Mouse (Mus musculus): ENCODE results near the gene Trip10. TPM values are rescaled to one million over a fixed set of nuclear protein-coding genes. Genes with fewer than 3 reads are reported as not detected.

The Trip10 gene
- polyA plus RNA-seq, 1 experiment from 2014 or later = 26.3 TPM

- 87% methylated on average over 10 of the region's 10 CpGs for WGBS
Measured at GRCm38 (mm10) chr17:57245311-57245929, 3.8 kb upstream of the Trip10 start.

GRCm38 (mm10) chr17:57246663-57247392, 2.4 kb upstream of the Trip10 start:
- H3K4me1 ChIP-seq (replicated peaks; ENCODE audit: control insufficient read depth, insufficient read depth, low read length) = peaks cover 8% of the 10 kb centered on the region; the same call in 1 of the 2 replicates
- ATAC-seq = no peak
- H3K27me3 ChIP-seq (replicated peaks; ENCODE audit: control insufficient read depth, insufficient read depth, low read length) = no peaks in the 10 kb centered on the region
- no peaks in the 10 kb centered on the region for H3K9me3 ChIP-seq (ENCODE audit: control insufficient read depth)
- H3K36me3 ChIP-seq (ENCODE audit: control insufficient read depth, insufficient read depth) = peaks cover 9% of the 10 kb centered on the region
- peak overlapping the region; percentile 80 for H3K4me2 ChIP-seq (replicated peaks; ENCODE audit: low read depth)
- peak overlapping the region; percentile 85 for H3K27ac ChIP-seq (ENCODE audit: low read depth, low read length)
- peak overlapping the region; percentile 88 for H3K4me3 ChIP-seq (ENCODE audit: low read depth, low read length)
- WGBS = 3% methylated on average over 18 of the region's 18 CpGs
- H3K9ac ChIP-seq (ENCODE audit: low read depth, low read length) = peak overlapping the region; percentile 68
- peak; percentile 66 for TF ChIP-seq CTCF (IDR thresholded peaks at IDR 0.05; ENCODE audit: low read depth)

More at GRCm38 (mm10) chr17:57245311-57245929, 3.8 kb upstream of the Trip10 start:
- no peak overlapping the region for H3K9ac ChIP-seq (ENCODE audit: low read depth, low read length)
- no peak overlapping the region for H3K4me2 ChIP-seq (replicated peaks; ENCODE audit: low read depth)
- no peaks in the 10 kb centered on the region for H3K4me1 ChIP-seq (replicated peaks; ENCODE audit: control insufficient read depth, insufficient read depth, low read length)
- no peaks in the 10 kb centered on the region for H3K27me3 ChIP-seq (replicated peaks; ENCODE audit: control insufficient read depth, insufficient read depth, low read length)
- ATAC-seq = no peak
- H3K4me3 ChIP-seq (ENCODE audit: low read depth, low read length) = no peak overlapping the region
- peaks cover 13% of the 10 kb centered on the region for H3K36me3 ChIP-seq (ENCODE audit: control insufficient read depth, insufficient read depth)
- H3K27ac ChIP-seq (ENCODE audit: low read depth, low read length) = no peak overlapping the region
- H3K9me3 ChIP-seq (ENCODE audit: control insufficient read depth) = no peaks in the 10 kb centered on the region
- no peak for TF ChIP-seq CTCF (IDR thresholded peaks at IDR 0.05; ENCODE audit: low read depth)

- peak overlapping the region; percentile 88 for H3K4me3 ChIP-seq (ENCODE audit: low read depth, low read length)
- H3K27ac ChIP-seq (ENCODE audit: low read depth, low read length) = peak overlapping the region; percentile 85
- peaks cover 6% of the 10 kb centered on the region; the same call in 1 of the 2 replicates for H3K36me3 ChIP-seq (ENCODE audit: control insufficient read depth, insufficient read depth)
- peak overlapping the region; percentile 68 for H3K9ac ChIP-seq (ENCODE audit: low read depth, low read length)
- no peak for TF ChIP-seq CTCF (IDR thresholded peaks at IDR 0.05; ENCODE audit: low read depth)
- H3K4me2 ChIP-seq (replicated peaks; ENCODE audit: low read depth) = peak overlapping the region; percentile 92
- under 1% methylated on average over 46 of the region's 46 CpGs for WGBS
- peaks cover 8% of the 10 kb centered on the region; the same call in 1 of the 2 replicates for H3K4me1 ChIP-seq (replicated peaks; ENCODE audit: control insufficient read depth, insufficient read depth, low read length)
- no peaks in the 10 kb centered on the region for H3K27me3 ChIP-seq (replicated peaks; ENCODE audit: control insufficient read depth, insufficient read depth, low read length)
- no peaks in the 10 kb centered on the region for H3K9me3 ChIP-seq (ENCODE audit: control insufficient read depth)
- ATAC-seq = peak; percentile 87
Measured at GRCm38 (mm10) chr17:57247393-57248200, 1.7 kb upstream of the Trip10 start.

GRCm38 (mm10) chr17:57248201-57248699, 1.0 kb upstream of the Trip10 start, which contains the start of gene Gpr108:
TSS of gene Gpr108 (minus strand) at chr17:57248446.
- Histone ChIP-seq H3K9ac (ENCODE audit: low read depth, low read length) (peak within 1 kb of the TSS; percentile 68), H3K4me3 (ENCODE audit: low read depth, low read length) (peak within 1 kb of the TSS; percentile 88), H3K27me3 (replicated peaks; ENCODE audit: control insufficient read depth, insufficient read depth, low read length) (no peaks in the 10 kb centered on the region), H3K4me1 (replicated peaks; ENCODE audit: control insufficient read depth, insufficient read depth, low read length) (peaks cover 8% of the 10 kb centered on the region; the same call in 1 of the 2 replicates), H3K4me2 (replicated peaks; ENCODE audit: low read depth) (peak within 1 kb of the TSS; percentile 92), H3K9me3 (ENCODE audit: control insufficient read depth) (no peaks in the 10 kb centered on the region), H3K36me3 (ENCODE audit: control insufficient read depth, insufficient read depth) (peaks cover 2% of the 10 kb centered on the region), H3K27ac (ENCODE audit: low read depth, low read length) (peak within 1 kb of the TSS; percentile 85)
- ATAC-seq = peak; percentile 62
- peak; percentile 93 for TF ChIP-seq CTCF (IDR thresholded peaks at IDR 0.05; ENCODE audit: low read depth)
- under 1% methylated on average over 12 of the region's 12 CpGs for WGBS

- Histone ChIP-seq H3K9ac (ENCODE audit: low read depth, low read length) (0 out of 2 replicates have a peak overlapping the region, but pooled peaks have one; percentile 64), H3K36me3 (ENCODE audit: control insufficient read depth, insufficient read depth) (peaks cover 7% of the 10 kb centered on the region), H3K9me3 (ENCODE audit: control insufficient read depth) (no peaks in the 10 kb centered on the region), H3K27me3 (replicated peaks; ENCODE audit: control insufficient read depth, insufficient read depth, low read length) (no peaks in the 10 kb centered on the region), H3K27ac (ENCODE audit: low read depth, low read length) (peak overlapping the region; percentile 54), H3K4me2 (replicated peaks; ENCODE audit: low read depth) (peak overlapping the region; percentile 92), H3K4me3 (ENCODE audit: low read depth, low read length) (peak overlapping the region; percentile 88), H3K4me1 (replicated peaks; ENCODE audit: control insufficient read depth, insufficient read depth, low read length) (peaks cover 8% of the 10 kb centered on the region; the same call in 1 of the 2 replicates)
- no peak for TF ChIP-seq CTCF (IDR thresholded peaks at IDR 0.05; ENCODE audit: low read depth)
- WGBS = 6% methylated on average over 13 of the region's 13 CpGs
- no peak for ATAC-seq
Measured at GRCm38 (mm10) chr17:57248771-57249170, 484 bp upstream of the Trip10 start.
